Mouse (Mus musculus) testis, postnatal 10 days (tissue): ENCODE results near the gene Slc6a14.
A peak's percentile ranks its signal among the peaks of the same experiment; 100 is the strongest.

ENCODE experiments used
- DNase-seq: peaks from one replicate; pipeline ENCODE4 v3.0.0; 2021; ENCODE audit warnings: low spot score

The Slc6a14 gene

GRCm38 (mm10) chrX:21714829-21715228 lies at the start of gene Slc6a14:
Slc6a14 (plus strand) TSS chrX:21714896.
- peak; percentile 35 for DNase-seq

GRCm38 (mm10) chrX:21670896-21671295 lies 43.8 kb upstream of the Slc6a14 start:
- DNase-seq: peak; percentile 62

DNA sequence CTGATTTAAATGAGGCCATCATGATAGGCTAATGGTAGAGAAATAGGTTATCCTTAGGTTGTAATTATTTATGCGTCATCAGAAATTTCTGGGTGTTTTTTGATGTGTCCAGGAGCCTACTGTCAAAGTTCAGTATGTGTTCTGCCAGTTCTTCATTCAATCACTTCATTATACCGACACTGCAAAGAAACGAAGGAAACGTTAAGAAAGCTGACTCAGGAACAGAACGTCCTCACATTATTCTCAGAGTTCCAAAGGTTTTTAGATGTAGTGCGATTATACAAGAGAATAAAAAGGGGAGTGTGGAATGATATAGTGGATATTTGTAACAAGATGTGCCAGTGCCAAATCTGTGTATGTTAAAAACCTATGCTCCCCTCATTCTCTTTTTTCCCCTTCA lies 19.5 kb upstream of the Slc6a14 start:
- DNase-seq: no peak

- DNase-seq: no peak
Observed at GRCm38 (mm10) chrX:21695687-21696086, 19.0 kb upstream of the Slc6a14 start.

DNA sequence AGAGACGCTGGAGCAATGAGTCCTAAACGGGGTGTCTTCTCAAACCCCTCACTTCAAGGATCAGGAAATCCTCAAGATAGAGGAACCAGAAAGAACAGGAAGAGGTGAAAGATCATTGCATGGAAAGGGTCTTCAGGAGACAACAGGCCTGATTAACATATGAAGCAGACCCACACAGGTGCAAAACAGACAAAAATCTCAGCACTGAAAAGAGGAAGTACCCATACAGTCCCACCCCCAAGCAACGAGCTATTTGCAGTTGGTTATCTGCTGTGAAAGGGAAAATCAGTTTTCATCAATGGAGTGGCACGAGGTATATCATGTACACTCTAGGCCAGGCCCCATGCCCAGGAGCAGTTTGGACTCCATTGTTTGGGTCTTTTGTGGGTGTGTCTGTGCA lies 13.1 kb upstream of the Slc6a14 start:
- DNase-seq: no peak

DNA sequence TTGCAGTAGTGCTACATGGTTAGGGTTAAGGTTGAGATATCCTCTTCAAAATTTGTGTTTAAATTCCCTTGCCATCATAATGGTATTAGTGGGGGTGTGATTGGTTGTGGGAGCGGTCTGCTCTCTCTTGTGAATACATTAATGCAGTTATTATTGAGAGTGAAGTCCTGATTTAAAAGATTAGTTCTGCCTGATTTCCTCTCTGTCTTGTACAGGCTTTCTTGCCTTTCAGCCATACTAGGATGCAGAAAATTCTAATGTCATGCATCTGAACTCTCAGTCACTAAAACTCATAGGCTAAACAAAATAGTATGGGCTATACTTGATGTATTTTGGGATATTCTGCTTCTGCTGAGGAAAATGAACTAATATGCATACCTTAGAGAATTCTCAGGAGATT lies 10.2 kb upstream of the Slc6a14 start:
- DNase-seq: no peak

GRCm38 (mm10) chrX:21715293-21715692 lies 597 bp downstream of the Slc6a14 start:
- DNase-seq: no peak

DNA sequence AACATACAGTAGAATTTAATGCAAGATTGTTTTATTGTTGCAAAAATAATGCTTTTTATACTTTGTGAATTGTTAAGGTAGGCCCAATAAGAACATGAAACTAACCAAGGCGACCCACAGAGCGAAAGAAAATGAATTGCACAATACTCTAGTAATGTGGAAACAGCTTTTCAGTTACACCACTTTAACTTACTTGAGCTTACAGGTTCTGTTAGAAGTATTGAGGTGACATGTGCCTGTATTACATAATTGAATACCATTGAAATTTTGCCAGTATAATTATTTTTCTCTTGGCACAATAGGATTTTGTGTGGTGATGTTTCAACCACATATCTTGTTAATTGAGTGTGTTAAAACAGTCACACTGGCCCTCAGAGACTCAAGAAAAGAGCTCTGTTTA lies 2.2 kb downstream of the Slc6a14 start:
- DNase-seq: no peak

DNA sequence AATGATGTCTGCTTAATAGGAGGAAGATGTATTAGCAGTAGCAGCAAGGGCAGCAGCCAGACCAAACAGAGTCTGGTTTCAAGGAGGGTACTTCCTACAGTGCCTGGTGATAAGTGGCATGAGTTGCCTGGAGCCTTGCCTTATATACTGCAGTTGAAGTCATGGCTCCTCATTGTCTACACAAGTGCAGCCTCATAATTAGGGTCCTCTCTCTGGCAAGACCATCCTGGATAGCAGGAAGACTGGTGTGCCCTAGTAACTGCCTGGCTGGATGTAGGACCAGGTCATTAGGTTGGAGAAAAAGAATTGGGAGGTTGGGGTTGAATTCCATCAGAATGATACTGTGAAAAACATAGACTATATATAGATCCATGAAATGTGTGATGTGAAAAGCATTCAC lies 30.3 kb downstream of the Slc6a14 start, which contains the start of gene Gm28269:
Gene Gm28269, minus strand, starts transcription at position 101 of the 400 bp plus-strand sequence.
- DNase-seq: no peak
